Mouse (Mus musculus) C2C12 (cell line): ENCODE measurements around the gene Csrp1. TPM values are rescaled to one million over a fixed set of nuclear protein-coding genes. Genes with fewer than 3 reads are reported as not detected.

ENCODE experiments used
- H3K27me3 ChIP-seq: one replicate; pipeline ENCODE4 v1.6.1; 2011; ENCODE audit not compliant: control insufficient read depth, insufficient read depth, insufficient read length
- H3K36me3 ChIP-seq: one replicate; pipeline ENCODE4 v1.6.1; 2011; ENCODE audit not compliant: control insufficient read depth, insufficient read depth
- H3K4me3 ChIP-seq: one replicate; pipeline ENCODE4 v1.5.1; 2011; ENCODE audit warnings: mild to moderate bottlenecking, control low read depth; ENCODE audit not compliant: poor library complexity, insufficient read depth, severe bottlenecking
- H3K79me2 ChIP-seq: one replicate; pipeline ENCODE4 v1.6.1; 2011; ENCODE audit not compliant: control insufficient read depth, insufficient read depth
- H3K79me3 ChIP-seq: one replicate; pipeline ENCODE4 v1.6.1; 2011; ENCODE audit warnings: low read depth, control low read depth
- H3ac ChIP-seq: one replicate; pipeline ENCODE3; 2011; ENCODE audit warnings: low read depth; ENCODE audit not compliant: control insufficient read depth, insufficient read length
- CEBPB ChIP-seq: IDR thresholded peaks from one replicate; pipeline ENCODE4 v1.6.1; 2011; ENCODE audit warnings: low read depth, mild to moderate bottlenecking, control low read depth, moderate library complexity
- CTCF ChIP-seq: IDR thresholded peaks from one replicate; pipeline ENCODE4 v1.5.1; 2011; ENCODE audit not compliant: control insufficient read depth, insufficient read depth, insufficient read length
- FOSL1 ChIP-seq: IDR thresholded peaks from one replicate; pipeline ENCODE4 v1.8.0; 2011; ENCODE audit warnings: mild to moderate bottlenecking, low read length; ENCODE audit not compliant: poor library complexity, insufficient read depth, severe bottlenecking
- MAX ChIP-seq: IDR thresholded peaks from one replicate; pipeline ENCODE4 v1.6.1; 2011; ENCODE audit warnings: mild to moderate bottlenecking, control low read depth
- MYOD1 ChIP-seq: IDR thresholded peaks from one replicate; pipeline ENCODE4 v1.6.1; 2011; ENCODE audit warnings: low read depth; ENCODE audit not compliant: control insufficient read depth, insufficient read length
- MYOG ChIP-seq: IDR thresholded peaks from one replicate; pipeline ENCODE4 v1.6.1; 2011; ENCODE audit not compliant: control insufficient read depth, insufficient read length; ENCODE audit errors: extremely low read depth
- USF1 ChIP-seq: IDR thresholded peaks from one replicate; pipeline ENCODE4 v1.6.1; 2011; ENCODE audit warnings: low read depth, mild to moderate bottlenecking, control low read depth, moderate library complexity
- polyA plus RNA-seq: library from polyadenylated mRNA; unstranded; fragments of >200 nt; fragmentation: generic; extraction: Trizol; gene quantifications from one replicate; pipeline ENCODE4 v1.2.1, GENCODE M21; 2012; ENCODE audit warnings: missing spikeins

The Csrp1 gene
- polyA plus RNA-seq, 1 experiment: 427 TPM

- Histone ChIP-seq H3K36me3 (peaks cover 53% of the 10 kb centered on the region), H3K79me2 (peaks cover 33% of the 10 kb centered on the region), H3K4me3 (no peak overlapping the region), H3K27me3 (no peaks in the 10 kb centered on the region), H3K79me3 (peaks cover 9% of the 10 kb centered on the region), H3ac (no peak overlapping the region)
- TF ChIP-seq CEBPB: no peak
- TF ChIP-seq USF1: no peak
- no peak for TF ChIP-seq MYOD1
- no peak for TF ChIP-seq FOSL1
- TF ChIP-seq MYOG: no peak
- TF ChIP-seq CTCF: no peak
- no peak for TF ChIP-seq MAX
Observed at GRCm38 (mm10) chr1:135746248-135746647, 26.4 kb downstream of the Csrp1 start.

GRCm38 (mm10) chr1:135752737-135753348 lies 33.0 kb downstream of the Csrp1 start:
- no peaks in the 10 kb centered on the region for H3K27me3 ChIP-seq
- no peaks in the 10 kb centered on the region for H3K79me3 ChIP-seq
- H3K36me3 ChIP-seq: peaks cover 25% of the 10 kb centered on the region

GRCm38 (mm10) chr1:135755287-135755686 lies 35.4 kb downstream of the Csrp1 start:
- no peaks in the 10 kb centered on the region for H3K27me3 ChIP-seq
- TF ChIP-seq MYOG (no peak), MYOD1 (no peak), CEBPB (no peak), FOSL1 (no peak), USF1 (no peak), MAX (no peak), CTCF (no peak)
- H3ac ChIP-seq: no peak overlapping the region
- no peaks in the 10 kb centered on the region for H3K79me3 ChIP-seq
- H3K79me2 ChIP-seq: no peaks in the 10 kb centered on the region
- peaks cover 15% of the 10 kb centered on the region for H3K36me3 ChIP-seq
- H3K4me3 ChIP-seq: no peak overlapping the region

More at GRCm38 (mm10) chr1:135752737-135753348, 33.0 kb downstream of the Csrp1 start:
- Histone ChIP-seq H3K4me3 (no peak overlapping the region), H3ac (no peak overlapping the region), H3K79me2 (no peaks in the 10 kb centered on the region)
- TF ChIP-seq MYOD1 (no peak), CTCF (peak; percentile 95), MAX (peak; percentile 40), CEBPB (no peak)

GRCm38 (mm10) chr1:135755913-135756312 lies 36.1 kb downstream of the Csrp1 start:
- TF ChIP-seq MAX (no peak), USF1 (no peak), CTCF (no peak), CEBPB (peak; percentile 90), MYOG (no peak), MYOD1 (no peak), FOSL1 (no peak)
- Histone ChIP-seq H3K36me3 (peaks cover 8% of the 10 kb centered on the region), H3K27me3 (no peaks in the 10 kb centered on the region), H3ac (no peak overlapping the region), H3K79me3 (no peaks in the 10 kb centered on the region), H3K4me3 (no peak overlapping the region), H3K79me2 (no peaks in the 10 kb centered on the region)

GRCm38 (mm10) chr1:135757287-135757686 lies 37.4 kb downstream of the Csrp1 start:
- H3K79me3 ChIP-seq: no peaks in the 10 kb centered on the region
- H3K79me2 ChIP-seq: no peaks in the 10 kb centered on the region
- no peak overlapping the region for H3K4me3 ChIP-seq
- H3K27me3 ChIP-seq: no peaks in the 10 kb centered on the region
- H3K36me3 ChIP-seq: no peaks in the 10 kb centered on the region
- H3ac ChIP-seq: no peak overlapping the region
- TF ChIP-seq FOSL1: no peak
- TF ChIP-seq CEBPB: no peak
- no peak for TF ChIP-seq MAX
- no peak for TF ChIP-seq MYOD1
- TF ChIP-seq USF1: no peak
- no peak for TF ChIP-seq MYOG
- no peak for TF ChIP-seq CTCF

- Histone ChIP-seq H3K79me3 (no peaks in the 10 kb centered on the region), H3K4me3 (no peak overlapping the region), H3K36me3 (no peaks in the 10 kb centered on the region), H3K79me2 (no peaks in the 10 kb centered on the region), H3ac (no peak overlapping the region), H3K27me3 (no peaks in the 10 kb centered on the region)
- TF ChIP-seq FOSL1 (no peak), MAX (no peak), MYOG (no peak), USF1 (no peak), CEBPB (peak; percentile 90)
Observed at GRCm38 (mm10) chr1:135759685-135760084, 39.8 kb downstream of the Csrp1 start.
